Mouse (Mus musculus) cerebellum, adult 8-10 months (tissue): ENCODE data around the gene Sema5b.
A peak's percentile ranks its signal among the peaks of the same experiment; 100 is the strongest.

Experiments used
- DNase-seq: peaks from one replicate; pipeline ENCODE4 v3.0.0; 2022

Gene Sema5b

DNA sequence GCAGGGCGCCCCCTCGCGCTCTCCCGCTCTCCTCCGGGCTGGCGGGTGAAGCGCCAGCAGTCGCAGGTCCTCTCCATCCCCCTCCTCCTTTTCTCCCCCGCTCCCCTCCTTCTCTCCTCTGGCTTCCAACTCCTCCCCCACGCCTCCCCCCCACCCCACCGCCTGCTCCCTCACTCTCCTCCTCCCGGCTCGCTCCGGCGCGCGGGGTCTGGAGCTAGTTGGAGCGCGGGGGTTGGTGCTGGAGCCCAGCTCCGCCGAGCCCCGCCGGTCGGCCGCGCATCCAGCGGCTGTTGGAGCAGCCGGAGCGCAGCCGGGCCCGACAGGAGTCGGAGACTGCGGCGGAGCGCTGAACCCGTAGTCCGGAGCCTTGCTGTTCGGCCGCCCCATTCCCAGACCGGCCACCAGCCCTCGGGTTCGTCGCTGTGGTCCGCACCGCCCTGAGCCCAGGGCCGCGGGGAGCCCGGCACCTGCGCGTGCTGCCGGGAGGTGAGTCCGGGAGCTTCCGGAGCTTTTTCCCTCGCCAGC is at the start of gene Sema5b:
Gene Sema5b, plus strand, starts transcription at position 29 of the 525 bp plus-strand sequence.
- DNase-seq, result peak; percentile 37

DNA sequence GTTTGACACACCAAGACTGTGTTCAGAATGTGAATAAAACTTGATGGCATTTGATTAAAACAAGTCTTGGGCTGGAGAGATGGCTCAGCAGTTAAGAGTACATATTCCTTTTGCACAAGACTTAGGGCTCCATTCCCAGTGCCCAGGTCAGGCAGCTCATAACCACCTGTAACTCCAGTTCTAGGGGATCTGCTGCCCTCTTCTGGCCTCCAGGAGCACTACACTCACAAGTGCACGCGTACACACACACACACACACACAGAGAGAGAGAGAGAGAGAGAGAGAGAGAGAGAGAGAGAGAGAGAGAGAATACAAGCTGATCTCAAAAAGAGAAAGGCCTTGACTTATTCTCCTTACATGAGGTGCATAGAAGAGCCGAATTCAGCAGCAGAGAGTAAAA is 40.6 kb upstream of the Sema5b start:
- no peak for DNase-seq

DNA sequence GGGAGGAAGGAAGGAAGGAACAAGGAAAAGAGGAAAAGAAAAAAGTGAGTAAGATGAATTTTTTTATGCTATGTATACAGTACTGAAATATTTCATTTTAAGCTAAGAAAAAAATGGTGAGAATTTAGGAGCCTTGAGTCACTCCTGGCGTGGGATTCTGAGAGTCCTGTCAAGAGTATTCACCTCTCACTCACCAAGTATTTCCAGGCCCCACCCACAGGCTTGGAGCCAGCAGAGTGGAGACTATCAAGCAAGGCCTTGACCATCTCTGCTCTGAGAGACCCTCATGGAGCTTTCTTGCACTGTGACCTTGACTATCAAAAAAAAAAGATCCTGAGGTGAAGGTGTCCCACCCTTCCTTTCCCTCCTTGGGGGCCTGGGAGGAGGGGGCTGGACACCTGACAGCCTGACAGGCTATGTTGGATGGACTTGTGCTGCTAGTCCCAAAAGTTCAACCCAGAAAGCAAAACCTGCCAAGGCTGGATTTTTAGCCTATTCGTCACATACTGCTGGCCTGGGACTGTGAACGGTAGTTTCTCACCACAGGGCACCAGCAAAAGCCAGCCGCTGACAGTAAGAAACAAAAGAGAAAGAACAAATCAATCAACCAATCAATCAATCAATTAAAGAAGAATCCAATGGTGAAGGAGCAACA is 39.7 kb upstream of the Sema5b start:
- no peak for DNase-seq

DNA sequence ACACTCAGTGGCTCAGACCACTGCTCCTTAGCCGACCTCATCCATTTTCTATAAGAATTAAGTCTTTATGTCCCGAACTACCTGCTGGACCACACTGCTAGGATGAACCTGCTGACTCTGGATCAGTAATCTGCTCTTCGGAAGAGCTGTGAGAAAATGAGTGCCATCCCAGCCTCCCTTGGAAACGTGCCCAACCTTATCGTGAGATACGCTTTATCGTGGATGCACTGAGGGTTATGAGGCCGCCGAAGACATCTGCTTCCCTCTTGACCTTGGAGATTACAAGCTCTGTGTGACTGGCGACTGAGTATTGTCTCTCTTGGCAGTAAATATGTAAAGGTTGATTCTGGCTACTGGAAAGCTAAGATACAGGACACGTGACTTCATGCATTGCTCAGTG is 38.5 kb upstream of the Sema5b start:
- DNase-seq, result no peak

DNA sequence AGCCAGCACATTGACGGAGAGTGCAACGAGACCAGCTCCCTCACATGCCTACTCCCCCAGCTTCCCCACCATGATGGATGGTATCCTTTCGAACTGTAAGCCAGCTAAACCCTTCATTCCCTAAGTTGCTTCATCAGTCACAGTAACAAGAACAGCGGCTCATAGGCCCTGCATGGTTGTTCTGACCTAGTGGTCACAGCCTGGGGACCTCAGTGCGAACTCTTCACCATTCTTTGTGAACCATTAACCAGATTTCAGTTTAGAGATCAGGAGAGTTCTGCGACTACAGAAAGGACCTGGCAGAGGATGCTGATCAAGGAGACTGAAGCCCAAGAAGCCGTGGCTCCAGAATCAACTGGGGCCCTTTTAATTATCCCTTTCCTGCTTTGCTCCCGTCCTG is 36.7 kb upstream of the Sema5b start:
- no peak for DNase-seq

DNA sequence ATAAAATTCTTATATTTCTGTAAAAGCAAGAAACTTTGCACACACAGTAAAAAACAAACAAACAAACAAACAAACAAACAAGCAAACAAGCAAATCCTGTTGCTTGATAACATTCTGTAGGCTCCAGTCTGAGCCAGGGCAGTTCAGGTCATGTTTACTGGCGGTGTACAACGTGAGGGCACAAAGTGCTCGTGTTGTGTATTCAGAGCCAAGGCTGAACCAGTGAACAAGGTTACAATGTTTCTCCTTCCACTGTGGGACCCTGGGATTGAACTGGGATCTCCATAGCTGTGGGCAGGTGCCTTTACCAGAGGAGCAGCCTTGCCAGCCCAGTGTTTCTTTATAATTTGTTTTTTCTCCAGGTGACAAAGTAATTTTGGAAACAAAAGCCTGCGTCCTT is 35.2 kb upstream of the Sema5b start:
- DNase-seq, result no peak

DNA sequence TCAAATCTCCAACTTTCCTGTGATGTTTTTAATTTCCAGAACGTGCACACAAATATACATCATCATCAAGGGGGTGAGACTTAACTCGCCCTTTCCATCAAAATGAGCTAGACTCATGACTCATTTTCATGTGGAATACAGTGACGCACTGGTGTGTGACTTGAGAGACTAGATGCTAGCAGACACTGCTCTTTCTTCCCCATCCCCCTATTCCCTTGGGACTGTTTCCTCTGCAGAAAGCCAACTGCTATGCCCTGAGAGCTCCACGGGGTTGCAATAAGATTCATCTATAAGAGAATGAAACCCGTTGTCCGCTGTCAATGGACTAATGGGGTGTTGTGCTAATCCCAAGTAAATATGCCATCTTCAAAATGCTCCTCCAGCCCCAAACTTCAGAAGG is 32.4 kb upstream of the Sema5b start:
- DNase-seq, result no peak

DNA sequence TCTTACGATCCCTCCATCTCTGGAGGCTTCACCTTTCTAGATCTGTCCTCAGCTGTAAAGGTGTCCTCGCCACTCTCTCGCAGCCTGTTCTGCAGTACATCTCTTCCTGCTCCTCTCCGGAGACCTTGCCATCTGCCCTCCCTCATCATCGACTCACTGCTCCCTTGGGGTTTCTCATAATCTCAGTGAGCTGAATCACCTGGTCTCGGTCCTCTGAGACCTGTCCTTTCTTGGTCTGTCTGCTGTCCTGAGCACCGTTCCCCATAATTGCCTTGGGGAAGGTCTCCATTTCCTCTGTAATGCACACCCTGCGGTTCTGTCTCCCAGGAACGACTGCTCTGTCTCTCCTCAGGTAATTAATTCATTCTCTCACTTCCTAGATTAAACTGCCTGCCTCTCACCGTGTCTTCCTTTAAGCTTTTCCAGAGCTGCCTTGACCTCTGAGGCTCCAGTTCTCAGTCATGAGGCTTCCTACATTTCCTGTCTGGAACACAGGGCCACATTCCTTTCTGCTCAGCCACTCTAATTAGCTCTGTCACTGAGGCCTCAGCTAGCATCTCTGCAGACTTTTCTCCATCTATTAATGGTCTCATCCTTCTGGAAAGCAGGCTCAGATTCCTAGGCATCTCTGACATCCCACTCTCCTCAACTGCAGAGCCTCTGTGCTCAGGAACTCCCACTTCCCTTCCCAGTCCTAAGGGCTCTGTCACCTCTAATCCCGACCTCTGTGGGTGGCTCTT is 31.4 kb upstream of the Sema5b start:
- DNase-seq, result no peak

DNA sequence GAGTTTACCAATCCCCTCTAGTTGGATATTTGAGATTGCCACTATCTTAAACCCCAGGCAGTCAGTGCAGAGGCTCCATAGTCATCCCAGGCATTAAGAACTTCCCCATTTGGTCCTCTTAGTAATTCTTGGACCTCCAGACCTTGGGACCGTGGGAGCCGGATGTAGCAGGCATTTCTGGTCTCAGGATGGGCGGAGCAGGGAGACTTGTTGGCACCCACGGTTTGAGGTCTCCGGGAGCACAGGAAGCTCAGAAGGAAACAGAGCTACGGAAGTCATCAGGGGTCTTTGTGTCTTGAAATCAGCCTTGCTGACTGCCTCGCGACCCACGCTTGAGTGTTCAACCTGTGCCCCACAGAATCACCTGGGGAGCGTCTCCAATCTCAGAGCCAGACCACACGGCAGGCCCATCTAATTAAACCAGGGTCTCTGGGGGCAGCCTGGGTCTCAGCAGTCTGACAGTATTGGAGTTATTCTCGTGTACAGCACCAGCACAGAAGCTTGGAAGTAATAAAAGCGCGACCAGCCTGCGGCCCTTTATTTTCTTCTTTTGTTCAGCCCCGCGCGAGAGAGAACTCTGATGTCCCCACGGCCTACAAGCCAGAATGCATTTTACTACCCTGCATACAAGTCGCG is 24.9 kb upstream of the Sema5b start:
- DNase-seq, result no peak

DNA sequence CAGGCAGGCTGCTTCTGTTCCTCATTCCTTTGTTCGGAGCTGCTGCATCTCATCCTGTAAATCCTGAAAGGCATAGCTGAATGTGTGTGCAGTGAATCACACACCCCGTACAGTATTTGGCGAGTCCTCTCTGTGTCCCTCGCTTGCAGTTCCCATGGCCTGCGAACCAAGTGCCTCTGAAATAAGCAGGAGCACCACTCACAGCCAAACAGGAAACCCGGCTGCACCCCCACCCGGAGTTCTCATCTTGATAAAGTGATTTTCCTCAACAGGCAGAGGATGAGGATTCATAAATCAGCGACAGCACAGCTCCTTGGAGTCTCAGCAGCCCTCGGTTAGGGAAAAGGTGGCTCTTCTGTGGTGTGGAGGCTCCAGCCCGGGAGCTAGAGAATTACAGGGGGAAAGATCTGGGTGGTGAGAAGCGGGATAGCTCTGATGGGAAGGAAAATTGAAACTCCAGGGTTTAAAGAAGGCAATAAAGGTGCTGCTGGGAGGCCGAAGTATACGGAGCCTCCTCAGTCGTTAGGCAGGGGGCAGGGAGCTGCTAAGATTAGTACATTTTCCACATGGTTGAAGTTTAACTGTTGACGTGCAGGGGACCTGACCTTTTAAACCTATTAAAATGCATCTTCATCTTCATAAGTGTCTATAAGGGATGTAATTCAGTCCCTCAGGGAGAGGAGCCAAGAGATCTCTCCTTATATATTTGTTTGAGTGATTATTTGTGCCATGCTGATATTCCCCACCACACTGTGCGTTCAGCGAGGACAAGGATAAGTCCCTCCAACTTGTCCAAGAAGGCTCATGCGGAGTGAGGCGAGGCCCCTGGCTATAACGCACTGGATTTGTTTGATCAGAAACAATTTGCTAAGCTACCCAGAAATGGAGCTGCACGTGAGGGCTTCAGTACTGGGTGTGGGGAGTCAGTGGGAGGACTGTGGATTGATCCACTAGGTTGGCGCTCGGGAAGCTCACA is 22.7 kb upstream of the Sema5b start:
- DNase-seq, result no peak

DNA sequence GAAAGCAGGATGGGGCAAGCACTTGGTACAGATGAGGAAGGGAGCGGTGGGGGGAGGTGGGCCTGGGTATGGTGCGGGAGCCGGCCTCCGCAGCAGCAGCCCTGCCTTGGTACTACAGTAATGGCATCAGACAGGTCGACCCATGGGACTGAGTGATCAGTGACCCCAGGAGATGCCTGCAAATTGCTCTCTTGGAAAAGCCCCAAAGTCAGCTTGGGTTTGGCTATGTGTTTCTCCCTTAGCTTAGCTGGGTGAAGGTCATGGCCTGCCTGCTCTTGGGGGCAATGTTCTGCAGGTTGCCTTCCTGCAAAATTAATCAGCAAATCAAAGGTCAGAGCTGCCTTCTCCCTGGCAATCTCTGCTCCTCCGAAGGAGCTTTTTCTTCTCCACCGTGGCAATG is 21.7 kb upstream of the Sema5b start:
- no peak for DNase-seq

DNA sequence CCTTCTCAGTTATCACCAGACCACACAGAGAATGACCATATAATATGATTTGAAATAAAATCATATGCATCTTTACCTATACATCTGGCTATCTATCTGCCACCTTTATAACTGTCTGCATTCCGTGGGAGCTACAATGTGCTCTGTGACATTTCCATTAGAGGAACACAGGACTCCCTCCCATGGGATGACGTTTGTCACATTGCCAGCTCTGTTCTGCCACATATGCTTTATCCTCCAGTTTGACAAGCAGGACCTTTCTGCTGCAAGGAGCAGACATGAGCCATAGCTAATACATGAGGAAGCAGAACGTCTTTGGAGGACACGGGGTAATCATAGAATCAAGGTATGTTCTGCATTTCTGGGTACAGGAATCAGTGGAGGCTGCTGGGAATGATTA is 16.7 kb upstream of the Sema5b start:
- DNase-seq, result no peak

DNA sequence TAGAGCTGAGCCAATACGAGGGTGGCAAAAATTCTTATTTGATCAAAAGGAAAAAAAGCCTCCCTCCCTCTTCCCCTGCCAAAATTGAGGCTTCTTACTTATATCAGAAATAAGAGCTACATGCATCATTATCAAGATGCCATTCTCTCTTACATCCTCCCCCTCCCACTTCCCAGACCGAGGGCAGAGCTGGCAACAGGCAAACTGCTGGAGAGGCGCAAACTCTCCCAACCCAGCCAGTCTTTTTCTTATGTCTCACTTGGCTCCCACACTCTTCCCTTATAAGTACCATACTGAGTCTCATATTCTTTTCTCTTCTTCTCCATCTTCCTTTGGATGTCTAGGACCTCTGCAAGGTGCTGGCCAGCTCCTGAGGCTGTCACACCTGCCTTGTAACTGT is 6.3 kb upstream of the Sema5b start:
- DNase-seq, result no peak

DNA sequence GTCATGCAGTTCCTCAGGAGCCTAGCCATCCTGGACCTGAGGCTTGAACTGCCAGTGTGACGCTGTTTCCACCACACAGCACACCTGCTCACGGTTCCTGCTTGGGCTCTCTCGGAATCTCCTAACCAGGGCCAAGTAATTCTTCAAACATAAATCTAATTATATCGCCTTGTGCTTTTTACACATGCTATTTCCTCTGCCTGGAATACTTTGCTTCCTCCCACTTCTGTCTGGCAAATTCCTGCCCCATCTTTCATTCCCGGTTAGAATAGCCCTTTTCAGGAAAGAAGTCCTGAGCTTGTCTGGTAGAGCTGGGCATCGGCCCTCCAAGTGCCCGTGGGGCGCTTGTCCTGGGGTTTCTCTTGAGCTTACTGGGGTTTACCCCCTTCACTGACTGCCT is 3.3 kb upstream of the Sema5b start:
- no peak for DNase-seq

DNA sequence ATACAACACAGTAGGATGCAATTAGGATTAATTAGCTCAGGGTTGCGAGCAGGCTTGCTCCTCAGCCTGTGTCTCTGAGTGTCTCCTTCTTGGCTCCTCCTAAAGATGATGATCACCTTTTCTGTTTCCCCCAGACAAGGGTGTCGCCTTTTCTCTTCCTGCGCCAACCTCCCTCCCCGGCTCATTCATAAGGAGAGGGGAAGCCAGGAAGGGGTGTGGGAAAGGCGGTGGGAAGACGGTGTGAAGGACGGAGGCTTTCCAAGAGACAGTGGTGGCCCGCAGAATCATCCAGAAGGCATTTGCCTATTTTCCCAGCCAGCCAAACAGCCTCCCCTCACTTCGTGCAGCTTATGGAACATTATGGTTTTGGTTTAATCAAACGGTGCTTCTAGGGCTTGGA is 1.9 kb upstream of the Sema5b start:
- no peak for DNase-seq

DNA sequence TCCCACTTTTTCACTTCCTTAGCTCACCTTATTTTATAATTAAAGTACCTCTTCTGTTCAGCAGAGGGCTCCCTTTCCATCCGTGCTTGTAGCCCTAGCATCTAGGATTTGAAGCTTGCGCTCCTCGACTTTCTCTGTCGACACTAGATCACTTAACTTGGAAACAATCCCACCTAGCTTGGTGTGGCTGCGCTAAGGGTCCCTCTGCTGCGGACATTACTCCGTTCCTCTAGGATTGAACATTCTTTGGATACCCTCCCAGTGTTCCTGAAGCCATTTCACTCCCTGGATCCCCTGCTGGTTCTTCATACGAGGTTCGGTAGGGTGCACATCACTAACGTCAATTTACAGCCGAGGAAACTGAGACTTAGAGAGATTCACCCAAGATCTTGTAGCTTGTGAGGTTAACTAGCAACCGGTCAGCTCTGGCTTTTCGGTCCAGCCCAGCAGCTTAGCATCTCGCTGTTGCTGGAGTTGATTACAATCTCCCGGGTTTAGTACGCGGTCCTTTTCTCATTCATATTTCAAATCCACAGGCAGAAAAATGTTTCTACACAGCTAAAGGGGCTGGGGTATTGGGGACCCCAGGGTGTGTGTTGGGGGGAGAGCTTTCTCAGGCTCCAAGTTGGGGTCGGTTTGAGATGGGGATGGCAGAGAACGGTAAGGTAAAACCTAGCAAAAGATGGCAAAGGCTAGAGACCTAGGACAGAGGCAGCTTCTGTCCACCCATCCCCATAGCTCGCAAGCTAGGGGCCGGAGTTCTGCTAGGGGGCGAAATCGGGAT is 420 bp upstream of the Sema5b start:
- DNase-seq, result peak; percentile 49

DNA sequence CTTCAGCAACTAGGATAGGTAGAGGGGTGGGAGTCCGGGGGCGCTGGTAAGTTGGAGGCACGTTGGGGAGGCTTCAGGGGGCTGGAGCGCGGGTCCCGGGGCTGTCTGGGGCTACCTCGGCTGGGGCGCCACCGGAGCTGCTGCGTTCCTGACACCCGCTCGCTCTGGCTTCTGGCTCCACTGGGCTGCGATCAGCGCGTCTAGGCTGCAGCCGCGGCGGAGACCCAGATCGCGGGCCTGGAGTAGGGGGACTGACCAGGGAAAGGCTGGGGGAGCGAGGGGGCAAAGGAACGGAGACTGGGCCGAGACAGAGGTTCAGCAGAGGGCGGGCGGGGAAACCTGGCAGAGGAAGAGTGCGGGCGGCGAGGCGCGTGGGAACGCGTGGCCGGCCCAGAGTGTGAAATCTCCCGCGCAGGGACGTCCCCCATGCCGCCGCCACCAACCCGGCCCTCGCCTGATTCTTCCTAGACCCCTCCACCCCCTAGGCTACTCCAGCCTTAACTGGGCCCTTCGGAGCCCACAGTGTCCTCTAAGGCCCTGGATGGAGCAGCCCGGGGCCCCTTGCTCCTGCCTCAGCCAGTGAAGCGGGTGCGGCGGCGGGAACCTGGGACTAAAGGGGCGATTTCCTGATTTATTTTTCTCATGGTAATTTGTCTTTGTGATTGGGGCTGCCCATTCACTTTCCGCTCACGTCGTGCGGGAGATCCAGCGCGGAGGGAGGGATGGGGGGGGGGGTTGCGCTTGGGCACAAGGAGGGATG is 896 bp downstream of the Sema5b start:
- peak; percentile 11 for DNase-seq

DNA sequence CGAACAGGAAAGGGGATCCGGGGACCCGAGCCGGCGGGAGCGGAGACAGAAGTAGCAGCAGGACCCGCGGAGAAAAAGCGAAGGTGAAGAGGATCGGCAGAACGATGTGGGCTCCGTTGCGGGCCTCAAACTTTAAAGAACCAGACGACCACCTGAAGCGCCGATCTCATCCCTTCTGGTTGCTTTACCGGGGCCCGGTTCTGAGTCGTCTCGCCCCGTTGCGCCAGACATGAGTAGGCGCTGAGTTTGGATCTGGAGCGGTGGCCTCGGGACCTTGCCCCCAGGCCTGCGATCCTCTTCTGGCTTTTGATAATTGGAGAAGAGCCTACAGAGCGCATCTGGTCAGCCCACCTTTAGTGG is 1.5 kb downstream of the Sema5b start:
- peak; percentile 3 for DNase-seq

DNA sequence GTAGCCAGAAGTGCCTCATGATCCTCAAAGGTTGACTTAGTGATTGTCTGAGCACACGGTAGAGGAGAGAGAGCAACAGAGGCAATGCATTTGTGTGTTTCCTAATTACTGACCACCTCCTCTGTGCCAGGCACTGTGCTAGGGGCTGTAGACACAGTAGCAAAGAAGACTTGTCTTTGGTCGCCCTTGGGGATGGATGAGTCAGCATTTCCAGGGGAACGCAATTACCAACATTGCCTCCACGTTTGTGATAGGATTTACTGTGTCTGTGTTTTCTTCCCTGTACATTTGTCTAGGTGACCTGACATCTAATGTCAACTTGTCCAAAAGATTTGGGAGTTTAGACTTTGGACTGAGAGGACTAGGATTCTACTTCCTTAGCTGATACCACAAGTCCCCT is 4.8 kb downstream of the Sema5b start:
- DNase-seq, result no peak

DNA sequence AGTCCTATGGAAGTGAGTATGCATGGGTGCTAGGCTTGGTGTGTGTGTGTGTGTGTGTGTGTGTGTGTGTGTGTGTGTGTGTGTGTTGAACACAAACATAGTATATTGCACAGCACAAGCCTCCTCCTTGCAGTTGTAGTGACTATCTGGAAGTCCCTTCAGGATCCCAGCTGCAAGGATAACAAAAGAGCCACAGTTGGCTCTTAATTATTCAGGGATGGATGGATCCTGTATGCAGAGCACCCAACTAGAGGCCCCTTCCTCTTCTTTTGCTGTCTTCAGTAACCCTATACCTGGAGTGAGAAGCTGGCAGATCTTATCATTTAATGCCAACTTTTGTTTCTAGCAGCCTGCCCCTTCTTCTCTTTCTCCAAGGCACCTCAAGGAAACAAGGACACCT is 7.0 kb downstream of the Sema5b start:
- no peak for DNase-seq

DNA sequence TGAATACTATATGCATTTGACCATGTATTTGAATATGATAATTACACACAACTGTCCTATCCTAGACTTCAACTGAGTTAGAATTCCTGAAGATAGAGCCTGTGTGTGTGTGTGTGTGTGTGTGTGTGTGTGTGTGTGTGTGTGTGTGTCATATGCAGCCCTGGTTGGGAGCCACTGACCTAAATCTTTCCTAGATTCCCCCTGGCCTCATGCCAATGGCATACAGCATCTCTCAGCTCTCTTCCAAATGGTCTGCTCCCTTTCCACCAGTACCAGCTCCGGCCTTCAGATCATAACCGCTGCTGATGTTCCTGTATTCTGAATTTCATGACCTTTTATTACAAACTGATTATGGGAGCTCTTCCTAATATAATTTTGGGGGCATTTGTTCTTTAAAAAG is 8.4 kb downstream of the Sema5b start:
- DNase-seq, result peak; percentile 9
